Mouse (Mus musculus): Measurements from ENCODE around the gene Prl3b1. TPM values are rescaled to one million over a fixed set of nuclear protein-coding genes. Genes with fewer than 3 reads are reported as not detected.

The Prl3b1 gene
- total RNA-seq (2021), result not detected
- long read RNA-seq, experiment 1, result 0 reads
- long read RNA-seq, experiment 2, result 0 reads

GRCm38 (mm10) chr13:27241547-27241946, at the start of gene Prl3b1:
Prl3b1 (plus strand) TSS chr13:27241847.
- DNase-seq (ENCODE audit: low spot score in 2 of 2), result no peak

DNA sequence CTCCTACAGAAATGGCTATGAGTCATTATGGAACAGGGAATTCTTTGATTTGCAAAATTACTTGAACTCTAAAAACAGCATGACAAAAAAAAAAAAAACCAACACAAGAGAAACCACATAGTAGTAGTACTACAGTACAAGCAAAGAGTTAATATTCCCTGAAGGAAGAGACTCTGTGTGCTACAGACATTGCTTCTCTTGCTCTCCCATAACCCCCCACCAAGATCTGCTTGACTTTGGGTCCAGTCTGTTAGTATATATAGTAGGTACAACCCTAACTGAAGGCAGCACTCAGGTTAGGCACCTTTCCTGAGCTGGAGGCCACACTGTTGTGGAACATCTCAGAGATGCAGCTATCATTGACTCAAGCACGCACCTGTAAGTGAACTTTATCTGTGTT, 45.3 kb upstream of the Prl3b1 start, which contains the start of gene Prl3c1:
Gene Prl3c1 (plus strand): TSS at position 301 of the 400 bp plus-strand sequence.
- no peak for DNase-seq (ENCODE audit: low spot score in 2 of 2)

DNA sequence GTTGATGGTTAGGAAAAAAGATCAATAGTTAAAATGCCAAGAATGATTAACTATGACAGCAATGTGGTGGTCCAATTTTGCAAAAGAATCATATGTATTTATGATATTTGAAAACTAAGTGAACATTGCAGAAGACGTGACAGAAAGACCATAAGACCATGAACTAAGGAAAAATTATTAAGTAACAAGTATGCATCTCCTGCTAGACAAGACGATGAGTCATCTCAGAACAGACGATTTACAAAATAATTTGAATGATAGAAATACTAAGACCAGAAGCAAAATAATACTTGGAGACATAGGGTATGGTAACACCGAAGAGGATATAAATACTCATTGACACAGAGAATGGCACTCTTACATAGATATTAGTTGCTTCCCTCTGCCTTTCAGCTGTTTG, 17.5 kb downstream of the Prl3b1 start, which contains the start of gene Prl3a1:
Gene Prl3a1 (plus strand): TSS at position 301 of the 400 bp plus-strand sequence.
- DNase-seq (ENCODE audit: low spot score in 2 of 2), result no peak

Other genes starting within 250 kb of the Prl3b1 start
- gene Prl, start 184.3 kb upstream of the Prl3b1 start, total RNA-seq (2021), result not detected
- not detected for gene Prl3d1, start 147.7 kb upstream of the Prl3b1 start, total RNA-seq (2021)
- gene Prl3d2, start 120.1 kb upstream of the Prl3b1 start, total RNA-seq (2021), result not detected
- gene Prl3d3, start 85.1 kb upstream of the Prl3b1 start, total RNA-seq (2021), result not detected
- gene Prl3c1, start 45.2 kb upstream of the Prl3b1 start, total RNA-seq (2021), result not detected
- gene Prl3a1, start 17.6 kb downstream of the Prl3b1 start, total RNA-seq (2021), result not detected
- gene Prl6a1, start 70.8 kb downstream of the Prl3b1 start, total RNA-seq (2021), result not detected
- 1 to 10 TPM in 1 of 2 experiments, under 1 TPM in 1; 0.90 to 2.2 TPM for gene Prl8a2, start 103.8 kb downstream of the Prl3b1 start, total RNA-seq (2021)
- not detected for gene Prl2b1, start 149.0 kb downstream of the Prl3b1 start, total RNA-seq (2021)
- gene Prl8a6, start 196.8 kb downstream of the Prl3b1 start, total RNA-seq (2021), result not detected